Mouse (Mus musculus) lung, postnatal 0 days (tissue): ENCODE measurements at regions not wholly inside any gene's neighbourhood (a gene's known extent, or its start where the extent isn't known, plus 50 kb on each side); places are given as distances from the start of the nearest gene placed in this dataset.

Source experiments
- CTCF ChIP-seq: IDR thresholded peaks from 2 replicates; pipeline ENCODE4 v1.5.1; 2016; ENCODE audit warnings: antibody characterized with exemption, mild to moderate bottlenecking
- EP300 ChIP-seq: IDR thresholded peaks from 2 replicates; pipeline ENCODE4 v1.6.1; 2016; ENCODE audit warnings: antibody characterized with exemption, mild to moderate bottlenecking, control low read depth

DNA sequence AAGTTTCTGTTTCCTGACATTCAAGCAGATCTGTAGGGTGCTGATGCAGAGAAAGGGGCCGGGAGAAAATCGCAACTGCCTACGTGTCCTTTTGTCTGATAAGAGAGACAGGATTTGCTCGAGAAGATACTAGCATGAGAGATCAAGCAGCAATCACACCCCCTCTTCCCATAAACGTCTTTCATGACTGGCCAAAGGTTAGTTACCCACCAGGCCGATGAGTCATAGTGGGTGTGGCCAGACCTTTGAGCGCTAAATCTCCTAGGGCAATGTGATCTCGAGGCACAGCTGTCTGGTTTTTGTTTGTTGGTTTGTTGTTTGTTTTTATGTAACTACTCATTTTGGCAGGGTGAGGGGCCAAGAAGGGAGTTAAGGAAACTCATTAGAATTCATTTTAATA, 50.7 kb upstream of the E2f3 start:
- TF ChIP-seq CTCF, result no peak
- TF ChIP-seq EP300, result no peak
